Mouse (Mus musculus) myocyte (in vitro differentiated cells): ENCODE measurements at regions not wholly inside any gene's neighbourhood (a gene's known extent, or its start where the extent isn't known, plus 50 kb on each side); places are given as distances from the start of the nearest gene placed in this dataset.

Experiments used
- E2F4 ChIP-seq: IDR thresholded peaks from one replicate; pipeline ENCODE4 v1.6.1; 2011; ENCODE audit warnings: mild to moderate bottlenecking, control low read depth, moderate library complexity; ENCODE audit not compliant: insufficient read depth
- MAX ChIP-seq: IDR thresholded peaks from one replicate; pipeline ENCODE4 v1.6.1; 2011; ENCODE audit warnings: low read depth, mild to moderate bottlenecking, control low read depth
- POLR2A ChIP-seq: IDR thresholded peaks from one replicate; pipeline ENCODE4 v1.6.1; 2011; ENCODE audit warnings: low read depth, mild to moderate bottlenecking, control low read depth, moderate library complexity; ENCODE audit not compliant: insufficient read length
- POLR2AphosphoS2 ChIP-seq: IDR thresholded peaks from one replicate; pipeline ENCODE4 v1.6.1; 2011; ENCODE audit warnings: low read depth, control low read depth; ENCODE audit not compliant: insufficient read length
- REST ChIP-seq: IDR thresholded peaks from one replicate; pipeline ENCODE4 v1.6.1; 2011; ENCODE audit warnings: mild to moderate bottlenecking, control low read depth, moderate library complexity; ENCODE audit not compliant: insufficient read depth, insufficient read length
- SRF ChIP-seq: IDR thresholded peaks from one replicate; pipeline ENCODE4 v1.6.1; 2011; ENCODE audit warnings: low read depth; ENCODE audit not compliant: control insufficient read depth, insufficient read length
- USF1 ChIP-seq: IDR thresholded peaks from one replicate; pipeline ENCODE4 v1.6.1; 2011; ENCODE audit warnings: low read depth, mild to moderate bottlenecking, control low read depth, moderate library complexity

DNA sequence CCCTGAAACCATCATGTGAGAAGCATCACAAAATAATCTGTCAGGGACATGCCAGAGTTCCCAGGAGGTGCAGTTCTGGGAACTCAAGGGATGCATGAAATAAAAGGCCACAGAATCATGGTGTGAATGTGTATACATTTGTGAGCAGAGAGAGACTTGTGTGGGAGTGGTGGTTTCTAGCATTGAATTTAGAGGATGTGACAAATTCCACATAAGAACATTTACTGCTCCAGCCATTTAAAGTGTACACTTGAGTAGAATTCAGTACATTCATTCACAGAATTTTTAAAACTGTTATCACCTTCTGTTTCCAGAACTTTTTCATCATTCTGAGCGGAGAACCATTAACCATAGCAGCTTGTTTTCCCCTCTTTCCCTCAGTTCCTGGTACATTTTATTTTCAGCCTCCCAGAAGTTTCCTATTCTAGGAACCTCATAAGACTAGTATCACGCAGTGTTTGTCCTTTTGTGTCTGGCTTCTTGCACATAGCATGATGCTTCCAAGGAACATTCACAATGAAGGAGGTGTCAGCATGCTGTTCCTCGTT, 380.6 kb downstream of the Kif20b start:
- TF ChIP-seq POLR2A (no peak), SRF (no peak), REST (no peak), MAX (no peak), USF1 (no peak), E2F4 (no peak), POLR2AphosphoS2 (no peak)
